Mouse (Mus musculus) cerebellum, adult 9-11 months (tissue): ENCODE measurements around the gene Sept12.
A peak's percentile ranks its signal among the peaks of the same experiment; 100 is the strongest.

Experiments
- DNase-seq: peaks from one replicate; pipeline ENCODE4 v3.0.0; 2022

Gene Sept12

DNA sequence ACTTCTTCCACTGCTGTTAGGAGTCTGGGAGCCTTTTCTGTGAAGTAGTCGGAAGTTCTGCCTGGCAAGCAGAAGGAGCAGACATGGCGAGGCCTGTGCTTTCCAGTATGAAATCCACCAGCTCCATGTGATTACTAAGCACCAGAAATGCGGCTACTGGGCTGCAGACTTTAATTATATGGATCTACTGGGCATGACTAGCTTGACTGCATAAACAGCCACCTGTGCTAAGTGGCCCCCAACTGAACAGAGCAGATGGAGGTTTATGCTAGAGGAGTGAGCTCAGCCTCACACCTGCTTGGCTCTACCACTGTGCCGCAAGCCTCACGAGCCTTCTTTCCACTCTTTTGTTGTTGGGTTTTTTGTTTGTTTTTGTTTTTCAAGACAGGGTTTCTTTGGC, 23.1 kb downstream of the Sept12 start:
- peak; percentile 79 for DNase-seq

DNA sequence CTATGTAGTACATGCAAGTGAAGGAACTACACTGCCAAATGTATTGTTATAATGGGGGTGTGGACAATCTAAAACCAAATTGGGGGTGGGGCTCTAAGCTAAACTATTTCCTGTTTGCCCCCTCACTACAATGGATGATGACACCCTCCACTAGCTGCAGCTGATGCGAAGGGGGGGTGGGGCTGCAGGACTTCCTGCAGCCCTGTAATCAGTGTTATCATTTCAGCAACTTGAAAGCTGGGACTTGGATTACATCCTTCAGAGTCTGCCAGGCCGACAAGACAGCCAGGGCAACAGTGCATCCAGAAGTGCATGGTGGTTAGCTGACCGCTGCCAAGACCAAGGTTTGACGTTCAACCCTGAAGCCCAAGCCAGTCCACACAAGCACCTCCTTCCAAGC, 26.0 kb downstream of the Sept12 start:
- DNase-seq: no peak

DNA sequence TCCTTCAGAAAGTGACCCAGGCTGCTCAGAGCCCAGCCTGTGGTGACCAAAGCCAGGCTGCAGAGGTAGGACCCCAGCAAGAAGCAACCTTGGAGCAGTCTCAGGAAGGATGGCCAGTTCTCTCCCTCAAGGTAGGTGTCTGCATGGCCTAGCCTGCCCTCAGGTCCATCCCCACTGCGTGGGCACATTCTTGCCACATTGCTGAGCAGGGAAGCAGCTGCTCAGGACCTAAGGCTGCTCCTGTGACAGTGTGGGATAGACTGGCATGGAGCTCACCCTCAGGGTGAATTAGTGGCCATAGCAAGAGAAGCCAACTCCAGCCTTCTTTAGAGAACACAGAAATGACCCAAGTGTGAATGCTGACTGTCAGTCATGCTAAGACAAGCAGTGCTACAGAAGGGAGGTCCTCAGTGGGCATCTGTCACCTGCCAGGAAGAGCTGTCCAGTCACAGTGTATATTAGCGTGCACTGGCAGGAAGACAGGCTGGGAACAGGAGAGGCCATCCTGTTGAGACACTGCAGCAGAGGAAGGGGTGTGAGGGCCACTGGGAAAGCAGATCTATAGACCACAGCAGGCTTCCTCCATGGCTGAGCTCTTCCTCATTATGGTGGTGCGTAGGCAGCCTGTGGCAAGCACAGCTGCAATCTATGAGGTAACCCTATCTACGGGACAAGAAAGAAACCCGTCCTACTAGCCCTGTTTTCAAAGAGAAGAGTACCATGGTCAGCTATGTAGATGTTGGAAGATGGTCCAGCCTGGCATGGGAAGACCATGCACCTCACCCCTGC, 28.4 kb downstream of the Sept12 start:
- no peak for DNase-seq

DNA sequence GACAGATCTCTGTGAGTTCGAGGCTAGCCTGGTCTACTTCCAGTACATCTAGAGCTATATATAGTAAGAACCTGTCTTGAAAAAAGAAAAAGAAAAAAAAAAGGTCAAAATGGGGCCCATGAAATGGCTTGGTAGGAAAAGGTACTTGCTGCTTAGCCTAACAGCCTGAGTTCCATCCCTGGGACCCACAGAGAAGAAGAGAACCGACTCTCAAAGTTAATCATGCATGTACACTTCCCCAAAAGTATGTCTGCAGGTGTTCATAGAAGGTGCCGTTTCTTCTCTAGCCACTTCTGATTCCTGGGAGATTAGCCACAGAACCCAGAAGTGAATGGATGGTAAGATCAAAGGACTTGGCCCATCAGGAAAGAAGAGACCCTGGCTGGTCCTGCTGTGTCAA, 29.2 kb downstream of the Sept12 start:
- no peak for DNase-seq

DNA sequence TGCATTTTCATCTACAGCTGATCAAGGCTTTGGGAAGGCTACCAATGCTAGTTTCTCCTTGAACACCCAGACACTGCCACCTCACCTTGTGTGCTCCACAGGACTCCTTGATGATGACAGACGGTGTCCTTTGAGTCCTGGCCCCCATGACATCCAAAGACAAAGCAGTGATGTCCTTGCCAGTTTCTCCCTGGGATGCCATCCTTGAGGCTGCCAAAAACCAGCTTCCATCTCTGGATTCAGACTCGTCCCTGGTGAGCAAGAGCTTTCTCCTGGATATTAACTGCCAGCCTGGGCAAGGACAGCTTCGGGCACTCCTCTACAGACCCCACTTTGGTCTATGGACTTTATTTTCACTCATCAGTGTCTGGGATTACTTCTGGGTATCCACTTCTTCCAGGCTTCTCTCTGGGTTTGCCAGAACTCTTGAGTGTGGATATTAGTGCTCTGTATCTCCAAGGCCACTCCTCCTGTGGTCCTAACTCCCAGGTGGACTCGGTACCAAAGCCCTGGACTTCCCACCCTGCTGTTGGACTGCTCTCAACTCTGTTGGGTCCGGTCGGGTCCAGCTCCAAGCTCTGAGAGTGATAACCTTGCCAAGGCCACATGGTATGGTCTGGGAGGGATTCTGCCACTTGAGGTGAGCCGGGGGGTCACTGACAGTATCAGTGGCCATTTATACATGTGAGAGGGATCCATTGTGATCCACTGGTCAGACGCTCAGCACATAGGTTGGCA, 32.1 kb downstream of the Sept12 start:
- peak; percentile 79 for DNase-seq

DNA sequence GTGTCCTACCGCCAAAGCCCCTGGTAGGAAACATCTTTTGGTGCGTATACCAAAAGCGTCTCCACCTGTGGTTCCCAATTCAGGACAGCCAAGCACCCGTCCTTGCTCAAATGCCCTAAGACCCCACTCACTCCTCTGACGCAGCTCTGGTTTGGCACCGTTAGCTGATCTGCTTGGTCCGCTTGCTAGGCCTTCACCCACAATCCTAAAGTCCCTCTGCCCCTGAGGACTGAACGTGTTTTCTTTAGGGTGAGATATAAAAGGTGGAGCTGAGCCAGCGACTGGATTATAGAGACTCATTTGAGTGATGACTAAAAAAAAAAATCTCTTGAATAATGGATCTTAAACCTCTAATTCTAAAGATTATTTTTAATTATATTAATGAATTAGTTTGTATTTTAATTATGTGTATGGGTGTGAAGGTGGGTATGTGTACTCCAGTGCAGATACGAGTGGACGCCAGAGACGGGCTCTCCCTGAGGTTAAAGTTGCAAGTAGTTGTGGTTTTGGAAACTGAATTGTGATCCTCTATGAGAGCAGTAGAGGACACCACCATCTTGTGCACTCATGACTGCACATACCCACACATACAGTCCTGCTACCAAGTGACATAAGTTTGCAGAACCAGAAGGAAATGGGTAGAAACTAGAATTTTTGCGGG, 32.8 kb downstream of the Sept12 start:
- DNase-seq: no peak

DNA sequence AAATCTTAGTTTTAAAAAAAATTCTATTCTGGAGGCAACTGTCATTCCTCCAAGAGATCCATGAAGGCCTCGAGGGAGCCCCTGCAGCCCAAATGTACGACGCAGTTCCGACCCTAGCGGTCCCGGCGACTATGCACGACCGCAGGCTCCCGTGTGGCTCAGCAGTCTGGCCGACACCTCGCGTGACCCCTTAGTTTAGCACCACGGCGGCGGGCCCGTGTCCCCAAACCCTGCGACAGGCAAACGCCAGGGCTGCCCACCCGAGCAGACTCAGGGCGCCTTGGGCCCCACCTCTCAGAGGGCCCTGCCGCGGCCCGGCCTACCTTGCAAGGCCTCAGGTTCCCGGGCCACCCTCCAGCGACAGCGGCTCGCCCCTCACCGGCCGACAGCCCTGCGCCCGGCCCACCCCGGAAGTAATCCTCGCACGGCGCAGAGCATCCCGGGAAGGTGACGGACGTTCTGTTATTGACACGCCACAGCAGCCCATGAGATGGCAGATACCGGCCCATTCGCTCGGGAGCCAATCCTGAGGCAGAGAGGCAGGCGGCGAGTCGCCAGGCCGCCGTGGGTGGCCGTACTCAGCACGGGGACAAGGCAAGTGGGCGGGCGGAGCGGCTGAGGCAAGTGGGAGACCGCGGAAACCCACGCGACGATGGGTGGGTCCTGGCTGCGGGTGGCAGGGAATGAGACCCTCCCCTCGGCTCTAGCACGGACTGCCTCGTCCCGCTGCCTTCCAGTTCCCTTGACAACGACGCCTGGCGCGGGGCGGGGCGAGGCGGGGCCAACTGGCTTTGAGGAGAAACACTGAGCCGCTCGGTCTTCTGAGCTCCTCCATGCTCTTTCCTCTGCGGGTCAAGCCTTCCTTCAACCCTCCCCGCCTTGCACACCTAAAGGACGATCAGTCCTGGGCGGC, 33.6 kb downstream of the Sept12 start, which contains the start of gene Anks3:
Anks3 (minus strand) TSS at position 409 of the 913 bp plus-strand sequence.
- peak; percentile 99 for DNase-seq

DNA sequence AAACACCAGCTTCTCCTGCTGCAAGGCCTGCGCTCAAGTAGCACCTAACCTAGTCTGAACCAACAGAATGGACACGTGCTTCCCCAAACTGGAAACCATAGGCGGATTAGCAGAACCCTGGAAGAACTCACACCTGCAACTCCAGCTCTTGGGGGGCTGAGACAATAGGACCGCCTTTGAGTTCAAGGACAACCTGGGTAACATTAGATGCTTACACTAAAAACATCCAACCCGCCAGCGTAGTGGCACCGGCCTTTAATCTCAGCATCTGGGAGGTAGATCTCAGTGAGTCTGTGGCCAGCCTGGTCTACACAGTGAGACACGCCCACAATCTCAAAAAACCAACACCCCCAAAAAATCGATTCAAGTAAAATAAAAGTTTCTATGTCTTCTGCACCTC, 34.3 kb downstream of the Sept12 start:
- DNase-seq: no peak

DNA sequence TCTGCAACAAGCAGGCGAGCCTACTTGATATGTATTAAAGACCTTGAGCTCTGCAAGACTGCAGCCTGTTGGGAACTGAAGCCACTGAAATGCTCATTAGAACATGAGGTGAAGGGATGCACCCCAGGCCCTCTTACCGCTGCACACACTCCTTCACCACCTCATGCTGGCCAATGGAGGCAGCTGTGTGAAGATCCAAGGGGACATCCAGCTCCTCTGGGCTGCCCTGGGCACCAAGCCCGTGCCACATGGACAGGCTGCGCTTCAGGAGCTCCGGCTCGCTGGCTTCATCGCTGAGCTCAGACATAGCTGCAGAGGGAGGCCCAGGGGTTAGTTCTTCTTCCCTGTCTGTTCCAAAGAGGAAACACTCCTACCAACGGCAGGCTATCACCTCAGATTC, 37.4 kb downstream of the Sept12 start:
- DNase-seq: no peak

DNA sequence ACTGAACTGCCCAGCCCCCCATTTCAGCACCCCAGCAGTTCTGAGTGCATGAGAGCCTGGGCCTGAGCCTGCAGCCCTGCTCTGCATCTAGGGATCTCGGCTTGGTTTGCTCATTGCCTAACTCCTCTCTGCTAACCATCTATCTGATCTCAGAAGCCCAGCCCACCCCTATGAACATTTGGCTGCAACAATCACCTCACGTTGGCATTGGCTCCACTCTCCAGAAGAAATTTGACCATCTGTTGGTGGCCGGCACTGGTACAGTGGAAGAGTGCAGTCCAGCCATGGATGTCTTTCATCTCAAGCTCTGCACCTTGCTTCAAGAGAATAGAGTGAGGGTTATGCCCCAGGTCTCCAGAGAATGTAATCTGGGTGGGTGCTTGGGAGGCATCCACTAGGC, 40.2 kb downstream of the Sept12 start:
- peak; percentile 80 for DNase-seq

DNA sequence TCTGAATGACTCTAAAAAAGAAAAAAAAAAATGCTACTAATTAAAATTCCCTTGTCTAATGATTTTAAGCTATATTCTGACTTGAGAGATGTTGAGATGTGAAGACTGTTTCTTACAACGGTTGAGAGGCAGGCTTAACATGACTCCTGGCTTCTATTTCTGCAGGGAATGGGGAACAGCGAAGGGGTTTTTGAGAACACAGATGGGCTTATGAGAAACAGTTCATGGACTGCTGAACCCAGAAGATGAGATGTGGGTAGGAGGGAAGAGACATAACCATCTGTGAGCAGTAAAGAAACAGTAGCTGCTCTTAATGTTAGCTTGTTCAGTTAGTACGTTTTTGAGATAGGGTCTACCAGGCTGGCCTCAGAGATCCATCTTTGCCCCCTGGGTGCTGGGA, 41.0 kb downstream of the Sept12 start:
- DNase-seq: no peak

DNA sequence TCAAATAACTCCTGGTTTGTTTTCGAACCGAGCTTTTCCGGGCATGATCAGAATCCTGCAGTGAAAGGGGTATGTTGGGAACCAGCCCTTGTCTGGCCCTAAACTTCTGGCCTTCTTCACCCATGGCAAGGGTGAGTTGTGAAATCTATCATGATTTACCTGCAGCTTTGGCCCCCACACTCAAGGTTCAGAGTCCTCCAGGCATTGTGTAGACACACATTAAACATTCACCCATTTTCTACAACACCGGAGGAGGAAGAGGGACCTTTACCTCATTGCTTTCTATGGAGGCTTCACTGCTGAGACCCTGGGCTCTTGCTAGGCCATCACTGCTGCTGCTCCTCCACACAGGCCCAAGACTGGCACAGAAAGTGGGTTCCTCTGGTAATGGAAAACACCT, 50.3 kb downstream of the Sept12 start:
- DNase-seq: no peak

DNA sequence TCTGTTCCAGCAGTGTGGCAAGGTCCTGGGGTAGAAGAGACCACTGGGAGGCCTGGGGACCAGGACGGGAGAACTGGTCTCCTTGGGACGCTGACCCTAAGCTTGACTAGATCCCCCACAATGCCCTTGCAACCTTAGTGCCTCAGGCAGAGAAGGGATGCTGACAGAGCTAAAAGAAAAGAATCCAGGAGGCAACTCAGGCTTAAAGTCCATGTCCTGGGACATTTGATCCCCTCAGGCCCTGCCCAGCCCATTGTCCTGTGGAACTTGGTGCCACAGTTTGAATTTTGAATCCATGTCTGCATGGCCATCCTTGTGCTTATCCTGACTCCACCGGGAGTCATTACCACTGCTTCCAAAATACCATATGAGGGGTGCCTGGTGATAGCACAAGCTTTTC, 51.5 kb downstream of the Sept12 start:
- no peak for DNase-seq

DNA sequence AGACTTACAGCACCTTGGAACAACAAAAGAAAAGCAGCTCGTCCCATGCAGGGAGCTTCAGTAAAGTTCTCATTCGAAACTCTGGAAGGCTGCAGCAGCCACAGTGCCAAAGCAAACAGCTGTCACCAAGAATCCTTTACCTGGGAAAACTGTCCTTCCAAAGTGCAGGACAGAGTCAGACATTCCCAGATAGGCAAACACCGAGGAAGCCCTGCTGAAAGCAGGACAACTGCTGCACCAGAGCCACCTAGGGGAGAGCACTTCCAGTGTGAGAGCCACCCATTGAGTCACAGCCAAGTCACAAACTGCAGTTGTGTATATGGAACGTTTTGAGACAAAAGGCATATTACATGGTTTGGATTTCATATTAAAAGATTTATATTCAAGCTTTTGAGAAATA, 52.2 kb downstream of the Sept12 start:
- no peak for DNase-seq

DNA sequence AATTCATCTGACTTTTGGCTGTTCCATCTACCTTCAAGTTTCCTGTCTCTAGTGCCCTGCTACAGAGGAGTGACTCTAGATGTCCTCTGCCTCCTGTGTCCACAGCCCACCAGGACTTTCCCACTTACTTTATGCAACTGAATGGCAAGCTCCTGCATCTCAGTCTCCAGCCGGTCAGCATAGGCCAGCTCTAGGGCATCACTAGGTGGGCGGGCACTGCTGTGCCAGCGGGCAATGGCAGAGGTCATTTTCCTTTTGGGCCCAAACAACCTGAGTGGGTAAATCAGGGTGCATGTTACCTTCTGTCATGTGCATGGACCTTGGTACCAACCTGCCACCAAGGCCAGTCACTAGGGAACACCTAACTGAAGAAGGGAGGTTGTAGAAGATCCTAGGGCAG, 54.2 kb downstream of the Sept12 start:
- DNase-seq: no peak

DNA sequence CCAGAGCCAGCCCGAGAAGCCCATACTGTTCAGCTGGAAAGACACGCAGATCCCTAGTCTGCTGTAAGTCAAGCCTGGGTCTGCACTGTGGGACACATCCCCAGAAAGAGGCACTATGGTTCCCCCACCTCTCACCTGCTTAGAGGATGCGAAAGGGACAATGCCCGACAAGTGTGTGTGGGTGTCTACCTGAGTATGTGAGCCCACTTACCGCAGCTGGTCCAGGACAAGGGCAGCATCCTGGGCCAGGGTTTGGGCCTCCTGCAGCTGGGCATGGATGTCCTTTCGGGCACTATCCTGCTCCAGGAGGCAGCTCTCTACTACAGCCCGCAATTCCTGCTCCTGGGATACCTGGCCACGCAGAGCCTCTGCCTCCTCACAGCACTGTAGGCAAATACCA, 54.8 kb downstream of the Sept12 start:
- no peak for DNase-seq

DNA sequence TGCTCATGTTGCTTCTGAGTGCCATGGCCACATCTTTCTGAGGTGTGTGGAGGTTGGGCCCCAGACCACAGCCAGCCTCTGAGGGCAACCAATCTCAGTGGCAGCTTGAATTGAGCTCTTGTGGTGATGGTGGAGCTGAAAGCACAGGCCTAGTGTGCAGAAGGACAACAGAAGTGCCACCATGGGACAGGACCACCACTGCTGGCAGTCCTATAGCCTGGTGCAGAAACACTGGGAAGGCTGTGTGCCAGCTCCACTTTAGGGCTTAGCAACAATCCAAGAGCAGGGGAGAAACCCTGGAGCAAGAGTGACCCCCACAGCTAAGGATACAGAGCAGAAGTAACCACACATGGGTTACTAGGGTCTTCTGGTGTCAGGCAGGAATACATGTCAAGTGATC, 56.6 kb downstream of the Sept12 start:
- DNase-seq: no peak

DNA sequence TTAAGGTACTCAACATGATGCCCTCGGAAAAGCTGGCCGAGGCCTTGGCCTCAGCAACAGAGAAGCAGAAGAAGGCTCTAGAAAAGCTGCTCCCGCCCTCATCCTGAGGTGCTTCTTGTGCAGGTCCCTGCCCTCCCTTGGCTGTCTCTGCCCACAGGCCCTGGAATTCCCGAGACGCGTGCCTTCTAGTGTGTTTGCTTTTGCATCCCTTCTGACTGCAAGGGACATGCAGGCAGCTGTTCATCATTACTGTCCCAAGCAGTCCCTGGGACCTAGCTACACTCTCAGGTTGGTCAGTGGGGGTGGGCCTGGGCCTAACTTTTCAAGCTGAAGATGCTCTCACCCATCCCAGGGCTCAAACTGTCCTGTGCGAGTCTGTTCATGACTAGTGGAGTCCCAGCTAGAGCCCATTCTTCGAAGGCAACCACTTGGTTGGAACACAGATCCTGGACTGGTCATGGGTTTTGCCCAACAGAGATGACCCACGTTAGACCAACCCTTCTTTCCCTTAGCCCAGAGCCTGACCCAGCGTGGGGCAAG, 57.3 kb downstream of the Sept12 start:
- DNase-seq: no peak

DNA sequence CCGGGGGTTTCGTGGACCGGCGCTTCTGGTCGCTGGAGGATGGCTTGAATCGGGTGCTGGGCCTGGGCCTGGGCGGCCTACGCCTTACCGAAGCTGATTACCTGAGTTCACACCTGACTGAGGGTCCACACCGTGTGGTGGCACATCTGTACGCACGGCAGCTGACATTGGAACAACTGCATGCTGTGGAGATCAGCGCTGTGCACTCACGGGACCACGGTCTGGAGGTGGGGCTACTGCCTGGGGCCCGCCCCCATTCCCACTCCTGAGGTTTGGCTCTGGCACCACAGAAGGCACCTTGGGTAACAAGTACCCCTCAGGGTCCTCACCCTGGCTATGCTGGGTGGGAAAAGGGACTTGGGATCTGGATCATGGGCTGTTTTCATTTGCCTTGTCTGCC, 58.2 kb downstream of the Sept12 start:
- peak; percentile 67 for DNase-seq

DNA sequence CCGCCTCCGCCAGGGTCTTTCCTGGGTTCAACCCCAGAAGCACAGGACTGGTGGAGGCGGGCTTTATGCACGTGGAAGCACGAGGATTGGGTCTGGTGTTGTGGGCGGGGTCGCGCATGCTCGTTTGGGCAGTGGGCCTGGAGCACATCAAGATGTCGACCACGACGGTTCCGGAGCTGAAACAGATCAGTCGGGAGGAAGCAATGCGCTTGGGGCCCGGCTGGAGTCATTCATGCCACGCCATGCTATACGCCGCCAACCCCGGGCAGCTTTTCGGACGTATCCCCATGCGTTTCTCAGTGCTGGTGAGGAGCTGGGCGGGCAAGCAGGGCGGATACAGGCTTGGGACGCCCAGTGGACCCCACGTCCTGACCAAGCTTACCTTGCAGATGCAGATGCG, 58.7 kb downstream of the Sept12 start:
- DNase-seq: peak; percentile 95

DNA sequence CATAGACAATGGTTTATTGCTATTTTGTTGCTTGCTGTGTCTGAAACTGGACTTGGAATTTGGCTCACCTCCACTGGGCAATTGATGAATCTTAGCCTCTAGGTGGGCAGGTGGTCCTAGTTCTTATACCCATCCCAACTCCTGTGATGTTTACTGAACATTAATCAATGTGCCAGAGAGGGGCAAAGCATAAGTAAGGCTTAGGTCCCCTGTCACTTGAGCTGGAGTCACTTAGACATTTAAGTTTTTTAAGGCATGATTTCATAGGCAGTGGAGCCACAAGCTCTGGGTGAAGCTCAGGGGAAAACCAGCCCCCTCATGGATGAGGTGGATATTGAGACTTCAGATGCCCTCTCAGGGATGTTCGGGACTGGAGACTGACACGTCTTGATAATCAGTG, 59.2 kb downstream of the Sept12 start, which contains the start of gene Nudt16l1:
Nudt16l1 (plus strand) TSS at position 301 of the 400 bp plus-strand sequence.
- DNase-seq: no peak
